Mouse (Mus musculus) adrenal gland, postnatal 25 days (tissue): ENCODE data around the gene Zfp641. TPM values are rescaled to one million over a fixed set of nuclear protein-coding genes. Genes with fewer than 3 reads are reported as not detected.

Experiments used
- DNase-seq: peaks from one replicate; pipeline ENCODE4 v3.0.0; 2021; ENCODE audit warnings: mixed read lengths
- long read RNA-seq: library from polyadenylated mRNA; stranded (forward); transcript quantifications from one replicate; pipeline ENCODE4 v2.0.0, GENCODE M21; 2021
- total RNA-seq: library from RNA; stranded (reverse); gene quantifications from 2 replicates; pipeline ENCODE4 v1.2.3, GENCODE M21; 2021

Zfp641 gene
- 6.0 and 8.1 TPM in 2 replicates for total RNA-seq
- long read RNA-seq, full-length matches to known transcripts: 2 of 6 reads
- long read RNA-seq, partial matches to known transcripts: 0 of 6 reads
- long read RNA-seq, other reads (novel, unspliced or antisense): 4 of 6 reads

DNA sequence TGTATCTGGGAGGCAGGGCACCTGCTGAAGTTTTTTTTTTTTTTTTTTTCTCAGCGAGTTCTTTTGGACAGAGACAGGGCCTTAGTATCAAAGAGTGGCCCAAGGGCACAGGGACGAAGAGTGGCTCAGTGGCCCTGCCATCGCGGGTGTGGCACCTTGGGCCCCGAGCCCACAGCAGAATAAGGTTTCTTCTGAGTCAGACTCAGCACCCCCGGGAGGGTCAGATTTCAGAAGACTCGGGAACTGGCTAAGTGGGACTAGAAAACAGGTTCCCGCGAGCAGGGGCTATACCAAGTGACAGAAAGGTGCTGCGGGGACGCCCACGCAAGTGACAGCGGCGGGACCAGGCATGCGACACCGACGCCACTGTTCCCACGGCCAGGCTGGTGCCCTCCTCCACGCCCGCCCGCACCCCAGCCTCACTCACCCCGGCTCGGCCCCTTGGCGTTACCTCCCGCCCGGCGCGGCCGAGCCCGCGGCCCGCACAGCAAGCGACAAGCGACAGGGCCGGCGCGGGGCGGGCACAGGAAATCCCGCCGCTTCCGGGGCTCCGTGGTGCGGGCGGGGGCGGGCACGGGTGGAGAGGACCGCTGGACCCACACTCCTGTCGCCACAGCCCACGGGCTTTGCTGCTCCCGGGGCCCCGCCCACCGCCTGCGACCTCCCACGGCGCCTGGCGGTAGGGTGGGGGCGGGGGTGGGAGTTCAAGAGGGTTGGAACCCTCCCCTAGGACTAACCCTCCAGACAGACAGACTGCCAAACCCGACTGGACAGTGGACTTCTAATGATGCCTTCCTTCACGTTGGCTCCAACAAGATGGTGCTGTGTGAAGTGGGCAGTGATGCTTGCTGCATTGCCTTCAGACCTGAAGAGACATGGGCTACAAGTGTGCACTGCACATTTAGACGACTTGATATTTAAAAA, at the start of gene Zfp641:
TSS of gene Zfp641 (minus strand) at position 534 of the 924 bp plus-strand sequence.
- DNase-seq: peak; percentile 72

DNA sequence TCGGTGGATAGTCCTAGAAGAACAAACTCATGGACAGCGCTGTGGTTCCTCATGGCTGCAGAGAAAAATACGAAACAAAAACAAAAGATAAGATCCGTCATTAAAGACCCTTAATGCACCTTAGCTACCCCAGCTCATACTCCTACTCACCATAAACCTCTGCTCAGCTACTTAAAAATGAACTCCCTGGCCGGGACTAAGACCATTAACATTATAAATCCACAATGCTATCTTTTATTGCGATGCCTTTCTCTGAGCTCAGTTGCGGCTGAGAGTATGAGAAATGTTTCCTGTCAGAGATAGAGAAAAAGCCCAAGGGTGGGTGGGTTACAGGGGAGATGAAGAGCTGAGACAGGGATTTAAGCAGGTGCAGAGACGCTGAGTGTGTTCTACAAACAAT, 44.9 kb upstream of the Zfp641 start, which contains the start of gene Olfr284:
TSS of gene Olfr284 (minus strand) at position 101 of the 400 bp plus-strand sequence.
- DNase-seq: no peak

DNA sequence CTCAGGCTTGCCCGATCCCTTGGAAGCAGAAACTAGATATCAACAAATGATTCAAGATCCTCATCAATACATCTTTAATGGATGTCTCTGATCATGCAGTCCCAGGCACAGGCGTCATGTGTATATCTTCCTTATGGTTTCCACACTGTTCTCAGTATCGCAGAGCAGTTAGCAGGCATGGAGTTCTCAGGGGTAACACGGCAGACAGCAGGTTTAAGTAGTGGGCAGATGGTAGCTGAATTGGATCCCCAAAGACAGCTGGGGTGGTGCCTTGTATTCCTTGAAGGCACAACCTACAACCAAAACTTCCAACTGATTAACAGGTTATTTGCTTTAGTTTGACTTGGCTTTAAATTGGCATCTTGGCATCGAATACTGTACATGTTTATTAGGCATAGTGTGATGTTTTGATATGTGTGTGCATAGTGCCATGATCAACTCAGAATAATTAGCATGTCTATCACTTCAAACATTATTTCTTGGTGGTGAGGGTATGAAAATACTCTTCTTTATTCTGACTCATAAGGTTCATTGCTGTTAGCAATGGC, 21.3 kb upstream of the Zfp641 start, which contains the start of gene Olfr285:
TSS of gene Olfr285 (minus strand) at position 177 of the 548 bp plus-strand sequence.
- DNase-seq: no peak

DNA sequence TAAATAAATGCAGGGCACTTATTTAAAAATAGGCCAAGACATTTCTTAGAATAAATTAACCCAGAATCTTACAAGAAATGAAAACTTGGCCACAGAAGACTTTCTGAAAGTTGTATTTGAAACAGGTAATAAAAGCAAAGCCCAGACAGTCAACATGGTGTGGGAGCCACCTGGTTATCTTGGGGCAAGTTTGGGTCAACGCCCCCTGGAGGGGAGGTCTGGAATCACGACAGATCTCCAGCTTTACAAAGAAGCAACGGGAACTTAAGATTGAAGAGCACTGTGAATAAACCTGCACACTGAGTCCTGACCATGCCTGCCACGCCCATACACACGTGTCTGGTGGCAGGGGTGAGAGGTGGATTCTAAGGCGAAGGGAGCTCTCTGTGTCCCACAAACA, 19.7 kb upstream of the Zfp641 start:
- no peak for DNase-seq

DNA sequence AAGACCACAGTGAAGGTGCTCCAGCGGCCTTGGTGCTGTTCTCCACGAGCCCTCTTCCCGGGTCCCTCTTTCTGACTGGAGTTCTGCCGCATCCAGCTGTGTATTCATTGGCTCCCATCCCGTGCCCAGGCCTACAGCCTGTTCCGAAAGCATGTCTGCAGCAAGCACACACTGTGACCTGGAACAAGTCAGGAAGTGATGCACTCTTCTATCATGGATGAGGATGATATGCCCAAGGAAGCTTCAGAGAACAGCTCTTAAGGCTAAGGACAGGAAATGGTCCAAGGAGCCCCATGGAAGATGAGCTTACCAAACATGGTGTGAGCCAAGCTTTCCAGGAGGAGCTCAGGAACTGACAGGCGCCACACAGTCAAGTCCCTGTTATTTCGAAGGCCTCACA, 2.3 kb downstream of the Zfp641 start:
- DNase-seq: no peak

DNA sequence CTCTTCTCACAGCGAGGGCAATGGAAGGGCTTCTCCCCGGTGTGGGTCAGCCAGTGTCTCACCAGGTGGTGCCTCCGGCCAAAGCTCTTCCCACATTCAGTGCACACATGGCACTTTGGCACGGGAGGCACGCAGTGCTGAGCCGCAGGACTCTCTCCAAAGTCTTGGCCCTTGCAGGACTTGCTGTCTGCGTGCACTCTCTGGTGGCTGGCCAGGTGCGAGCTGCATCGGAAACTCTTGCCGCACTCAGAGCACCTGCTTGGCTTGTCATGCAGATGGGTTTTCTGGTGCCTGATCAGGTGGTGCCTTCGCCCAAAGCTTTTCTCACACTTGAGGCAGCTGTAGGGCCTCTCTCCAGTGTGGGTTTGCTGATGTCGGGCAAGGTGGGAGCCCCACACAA, 7.4 kb downstream of the Zfp641 start:
- DNase-seq: no peak

DNA sequence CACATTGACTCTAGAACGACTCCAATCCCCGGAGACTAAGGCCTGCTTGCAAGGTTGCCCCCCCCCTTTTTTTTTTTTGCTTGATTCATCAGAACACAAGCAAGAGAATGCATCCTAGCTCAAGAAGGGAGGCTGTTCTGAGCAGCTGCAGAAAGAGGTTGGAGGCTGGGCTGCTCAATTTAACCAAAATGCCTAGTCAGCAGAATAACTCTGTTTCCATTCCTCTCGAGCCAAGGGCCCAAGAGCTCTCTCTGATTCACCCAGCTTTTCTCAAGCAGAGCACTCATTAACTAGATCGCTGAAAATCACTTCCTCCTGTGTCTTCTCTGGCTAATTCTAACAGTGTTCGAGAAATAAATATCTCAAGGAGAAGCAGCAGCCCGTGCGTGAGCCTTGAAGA, 9.5 kb downstream of the Zfp641 start:
- DNase-seq: no peak

DNA sequence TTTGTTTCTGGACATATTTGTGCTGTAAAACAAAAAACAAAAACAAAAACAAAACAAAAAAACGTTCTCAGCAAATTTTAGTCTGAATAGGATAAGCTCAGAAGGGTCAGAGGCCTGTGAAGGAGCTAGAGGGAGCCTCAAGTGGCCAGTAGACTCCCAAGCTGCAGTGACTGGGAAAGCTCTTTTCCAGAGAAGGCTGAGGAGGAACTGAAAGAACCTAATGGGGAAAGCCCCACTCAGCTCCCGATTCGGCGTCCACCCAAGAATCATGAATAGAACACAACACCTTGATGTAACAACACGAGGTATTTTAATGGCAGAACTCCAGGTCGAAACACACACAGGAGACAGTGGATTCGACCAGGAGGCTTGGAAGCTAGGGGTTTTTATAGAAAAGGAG, 38.2 kb downstream of the Zfp641 start:
- DNase-seq: no peak

DNA sequence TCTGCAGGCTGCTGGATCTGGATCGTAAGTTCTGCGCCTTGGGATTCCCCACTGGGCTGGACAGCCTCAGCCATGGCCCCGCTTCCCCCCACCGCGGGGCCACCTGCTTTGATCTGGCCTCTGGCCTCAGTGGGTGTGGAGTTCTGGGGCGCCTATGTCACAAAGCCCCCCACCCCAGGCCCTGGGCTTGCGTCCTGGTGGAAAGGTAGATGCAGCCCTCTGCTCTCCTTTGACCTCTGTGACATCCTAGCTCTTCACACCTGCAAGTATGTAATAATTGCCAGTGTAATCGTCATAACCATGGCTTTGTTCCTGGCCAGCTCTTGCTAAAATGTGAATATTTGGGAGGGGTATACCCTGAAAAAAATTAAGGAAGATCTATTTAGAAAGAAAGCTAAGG, 38.8 kb downstream of the Zfp641 start, which contains the start of gene H1fnt:
TSS of gene H1fnt (minus strand) at position 101 of the 400 bp plus-strand sequence.
- no peak for DNase-seq

DNA sequence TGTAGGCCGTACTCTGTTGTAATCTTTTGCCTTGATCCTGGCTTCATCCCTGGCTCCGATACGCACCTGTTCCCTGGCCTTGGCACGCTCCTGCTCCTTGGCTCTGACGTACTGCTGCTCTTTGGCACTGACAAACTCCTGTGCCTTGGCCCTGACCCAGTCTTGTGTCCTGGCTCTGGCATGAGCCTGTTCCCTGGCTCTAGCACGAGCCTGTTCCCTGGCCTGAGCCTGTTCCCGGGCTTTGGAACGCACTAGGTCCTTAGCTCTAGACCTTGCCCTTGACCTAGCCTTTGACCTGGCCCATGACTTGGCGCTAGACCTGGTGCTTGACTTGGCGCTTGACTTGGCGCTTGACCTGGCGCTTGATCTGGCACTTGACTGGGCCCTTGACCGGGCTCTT, 39.7 kb downstream of the Zfp641 start:
- peak; percentile 22 for DNase-seq

Other genes starting within 250 kb of the Zfp641 start
- 47.7 and 82.8 TPM in 2 replicates for gene Pfkm, start 203.6 kb downstream of the Zfp641 start, total RNA-seq
- gene Senp1, start 202.4 kb downstream of the Zfp641 start, total RNA-seq: 19.8 and 20.8 TPM in 2 replicates
- gene Asb8, start 130.5 kb downstream of the Zfp641 start, total RNA-seq: 36.2 and 46.2 TPM in 2 replicates
- 0.55 and 0.71 TPM in 2 replicates for gene Ccdc184, start 129.0 kb downstream of the Zfp641 start, total RNA-seq
- gene Olfr288, start 100.6 kb downstream of the Zfp641 start, total RNA-seq: not detected in 2 replicates
- not detected in 2 replicates for gene Gm44579, start 75.2 kb downstream of the Zfp641 start, total RNA-seq
- gene Olfr287, start 75.1 kb downstream of the Zfp641 start, total RNA-seq: not detected in 2 replicates
- gene Olfr286, start 61.7 kb downstream of the Zfp641 start, total RNA-seq: not detected in 2 replicates
- not detected in 2 replicates for gene H1fnt, start 38.9 kb downstream of the Zfp641 start, total RNA-seq
- not detected in 2 replicates for gene Olfr285, start 21.2 kb upstream of the Zfp641 start, total RNA-seq
- gene Olfr284, start 44.8 kb upstream of the Zfp641 start, total RNA-seq: not detected in 2 replicates
- gene Olfr283, start 84.8 kb upstream of the Zfp641 start, total RNA-seq: not detected in 2 replicates
- gene Olfr282, start 135.1 kb upstream of the Zfp641 start, total RNA-seq: not detected in 2 replicates
- gene Olfr281, start 156.4 kb upstream of the Zfp641 start, total RNA-seq: not detected in 2 replicates
- not detected in 2 replicates for gene OR5BS1P, start 173.7 kb upstream of the Zfp641 start, total RNA-seq
- gene Lalba, start 186.6 kb upstream of the Zfp641 start, total RNA-seq: not detected in 2 replicates
- not detected in 2 replicates for gene Olfr279, start 196.2 kb upstream of the Zfp641 start, total RNA-seq
- gene Kansl2, start 238.1 kb upstream of the Zfp641 start, total RNA-seq: 91.3 and 107 TPM in 2 replicates